18 mouse cellular contexts compared by ENCODE assay signal in the genomic region with DNA sequence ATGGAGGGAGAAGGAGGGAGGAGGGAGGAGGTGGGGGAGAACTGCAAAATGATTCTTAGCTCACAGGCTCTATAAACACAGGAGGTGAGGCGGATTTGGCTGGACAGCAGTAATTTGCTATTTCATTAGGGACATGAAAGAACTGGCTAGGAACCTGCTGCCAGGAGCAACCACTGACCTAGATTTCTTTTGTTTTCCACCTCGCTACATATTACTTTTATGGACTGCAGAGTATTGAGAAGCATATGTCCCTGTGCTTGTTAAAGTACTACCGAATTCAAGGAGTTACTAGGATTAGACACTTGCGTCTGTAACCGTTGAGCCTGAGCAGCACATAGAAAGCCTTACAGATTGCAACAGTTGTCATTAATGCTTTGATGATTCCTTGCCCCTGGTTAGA.
"Had no signal": no experiment of that assay in that cellular context is flagged by ENCODE, and none has a peak within 500 bp of the region (broad histone marks: within the 10 kb centered on the region; RNA-seq: fewer than 3 reads in every experiment).

No protein-coding gene starts in this region.

- H3K4me3 ChIP-seq: left cerebral cortex, adult 2 months; midbrain, embryonic 12.5 days; midbrain, embryonic 15.5 days; neural tube, embryonic 12.5 days; neural tube, embryonic 15.5 days; stomach, embryonic 15.5 days had no signal

- H3K9ac ChIP-seq: liver, embryonic 14.5 days; midbrain, embryonic 12.5 days; midbrain, embryonic 15.5 days; neural tube, embryonic 12.5 days; neural tube, embryonic 15.5 days; stomach, embryonic 15.5 days had no signal

- H3K9me3 ChIP-seq: midbrain, embryonic 12.5 days; midbrain, embryonic 15.5 days; neural tube, embryonic 12.5 days; neural tube, embryonic 15.5 days; stomach, embryonic 15.5 days had no signal

- H3K4me2 ChIP-seq: liver, embryonic 11.5 days; midbrain, embryonic 12.5 days; midbrain, embryonic 15.5 days; neural tube, embryonic 12.5 days; neural tube, embryonic 15.5 days; stomach, embryonic 15.5 days had no signal

- H3K27ac ChIP-seq: left cerebral cortex, adult 2 months; liver, embryonic 14.5 days; macrophage; midbrain, embryonic 12.5 days; midbrain, embryonic 15.5 days; neural tube, embryonic 12.5 days; neural tube, embryonic 15.5 days; stomach, embryonic 15.5 days had no signal

- ATAC-seq: inflammation-experienced regulatory T-cells, adult 6 months; intestine, embryonic 16.5 days; midbrain, embryonic 15.5 days had no signal

- H3K27me3 ChIP-seq: midbrain, embryonic 12.5 days; midbrain, embryonic 15.5 days; neural tube, embryonic 12.5 days; neural tube, embryonic 15.5 days; stomach, embryonic 15.5 days had no signal

- H3K36me3 ChIP-seq: midbrain, embryonic 12.5 days; midbrain, embryonic 15.5 days; neural tube, embryonic 12.5 days; neural tube, embryonic 15.5 days; stomach, embryonic 15.5 days had no signal

- DNase-seq: layer of hippocampus, postnatal 36 days; lung, adult 18-20 months; lung, postnatal 14 days; right cerebral cortex, adult 18-20 months; right cerebral cortex, postnatal 14 days; spleen, adult 18-20 months; thymus, postnatal 25 days had no signal

- H3K4me1 ChIP-seq: midbrain, embryonic 12.5 days; midbrain, embryonic 15.5 days; neural tube, embryonic 12.5 days; neural tube, embryonic 15.5 days had no signal
